In genomic region chr11:75861213-75861612, GRCm38 (mm10) we compare ENCODE assay signal across 11 mouse cellular contexts.
DNase-seq lines count a peak whose midpoint lies in the region; ATAC-seq and TF ChIP-seq lines count a peak whose summit lies in the region.
"Had no signal": no experiment of that assay in that cellular context is flagged by ENCODE, and none has a peak within 500 bp of the region (broad histone marks: within the 10 kb centered on the region; RNA-seq: fewer than 3 reads in every experiment).

No protein-coding gene starts in this region.

- H3K9me3 ChIP-seq in hindbrain, embryonic 15.5 days: no peaks in the 10 kb centered on the region
- no peaks in the 10 kb centered on the region for H3K9me3 ChIP-seq in hindbrain, embryonic 12.5 days (replicated peaks)
- H3K9me3 ChIP-seq: lung, embryonic 15.5 days had no signal

- no peak overlapping the region for H3ac ChIP-seq in C2C12 (ENCODE audit: control insufficient read depth, insufficient read length, low read depth)

- peaks cover 54% of the 10 kb centered on the region for H3K4me1 ChIP-seq in hindbrain, embryonic 15.5 days (replicated peaks)
- peaks cover 42% of the 10 kb centered on the region for H3K4me1 ChIP-seq in hindbrain, embryonic 12.5 days

- DNase-seq in cerebellum, postnatal 25 days: peak; percentile 55 to 69
- DNase-seq in lung, postnatal 10 days: peak; percentile 49
- no peak for DNase-seq in heart, postnatal 4 days
- DNase-seq in frontal cortex, adult 2 months (ENCODE audit: extremely low spot score in 1 of 2, low spot score in 1 of 2): no peak
- no peak for DNase-seq in kidney, postnatal 36 days
- DNase-seq: adrenal gland, adult 2 months; gastrocnemius, adult 2 months had no signal

- H3K36me3 ChIP-seq in hindbrain, embryonic 15.5 days: no peaks in the 10 kb centered on the region
- H3K36me3 ChIP-seq in hindbrain, embryonic 12.5 days: no peaks in the 10 kb centered on the region
- no peaks in the 10 kb centered on the region for H3K36me3 ChIP-seq in C2C12 (ENCODE audit: control insufficient read depth, insufficient read depth)
- H3K36me3 ChIP-seq: lung, embryonic 15.5 days had no signal

- H3K4me3 ChIP-seq in hindbrain, embryonic 15.5 days: no peak overlapping the region
- H3K4me3 ChIP-seq in hindbrain, embryonic 12.5 days: no peak overlapping the region
- H3K4me3 ChIP-seq in C2C12 (ENCODE audit: insufficient read depth, poor library complexity, severe bottlenecking): no peak overlapping the region
- H3K4me3 ChIP-seq: gastrocnemius, adult 2 months; lung, embryonic 15.5 days had no signal

- TF ChIP-seq CTCF in C2C12 (IDR thresholded peaks at IDR 0.05; ENCODE audit: control insufficient read depth, insufficient read depth, insufficient read length): no peak

- H3K79me3 ChIP-seq in C2C12 (ENCODE audit: low read depth): no peaks in the 10 kb centered on the region

- H3K9ac ChIP-seq in hindbrain, embryonic 15.5 days: no peak overlapping the region
- no peak overlapping the region for H3K9ac ChIP-seq in hindbrain, embryonic 12.5 days
- H3K9ac ChIP-seq: lung, embryonic 15.5 days had no signal

- H3K27me3 ChIP-seq in hindbrain, embryonic 15.5 days: no peaks in the 10 kb centered on the region
- no peaks in the 10 kb centered on the region for H3K27me3 ChIP-seq in hindbrain, embryonic 12.5 days
- H3K27me3 ChIP-seq in C2C12 (ENCODE audit: control insufficient read depth, insufficient read depth, insufficient read length): peaks cover 7% of the 10 kb centered on the region
- H3K27me3 ChIP-seq: lung, embryonic 15.5 days had no signal

- H3K27ac ChIP-seq in hindbrain, embryonic 15.5 days (replicated peaks): 0 out of 2 replicates have a peak overlapping the region, but pooled peaks have one; percentile 1
- H3K27ac ChIP-seq in hindbrain, embryonic 12.5 days: no peak overlapping the region
- H3K27ac ChIP-seq: gastrocnemius, adult 2 months; lung, embryonic 15.5 days had no signal

- 35% methylated on average over 14 of the region's 14 CpGs for WGBS in hindbrain, embryonic 15.5 days
- 48% methylated on average over 14 of the region's 14 CpGs for WGBS in hindbrain, embryonic 12.5 days

- H3K4me2 ChIP-seq in hindbrain, embryonic 15.5 days: no peak overlapping the region
- no peak overlapping the region for H3K4me2 ChIP-seq in hindbrain, embryonic 12.5 days (replicated peaks)
- H3K4me2 ChIP-seq: lung, embryonic 15.5 days had no signal

- no peak for ATAC-seq in hindbrain, embryonic 15.5 days (ENCODE audit: low FRiP score, low read depth)
- no peak for ATAC-seq in hindbrain, embryonic 12.5 days (ENCODE audit: low FRiP score)

- no peaks in the 10 kb centered on the region for H3K79me2 ChIP-seq in C2C12 (ENCODE audit: control insufficient read depth, insufficient read depth)

TF ChIP-seq in C2C12, 6 proteins besides CTCF, POLR2A, EP300 and RAD21:
- TF ChIP-seq FOSL1 (IDR thresholded peaks at IDR 0.05; ENCODE audit: insufficient read depth, low read length, poor library complexity, severe bottlenecking) (no peak), USF1 (IDR thresholded peaks at IDR 0.05; ENCODE audit: low read depth) (peak; percentile 63), MYOD1 (IDR thresholded peaks at IDR 0.05; ENCODE audit: control insufficient read depth, insufficient read length, low read depth) (no peak), MAX (IDR thresholded peaks at IDR 0.05) (peak; percentile 81), CEBPB (IDR thresholded peaks at IDR 0.05; ENCODE audit: low read depth) (no peak), MYOG (IDR thresholded peaks at IDR 0.05; ENCODE audit: control insufficient read depth, extremely low read depth, insufficient read length) (no peak)

Comparison
In these comparisons a context has a peak if more than half of its experiments do, and no peak if none do; other contexts are left out.
1. DNase-seq: peak in cerebellum, postnatal 25 days (2 of 2) and lung, postnatal 10 days (single experiment); none in heart, postnatal 4 days (single experiment), frontal cortex, adult 2 months (0 of 2) and kidney, postnatal 36 days (0 of 2).